Mouse (Mus musculus) neural tube, embryonic 10.5 days (tissue): ENCODE data around the gene Reep1.

Experiments used
- DNase-seq: peaks from one replicate; pipeline ENCODE4 v3.0.0-alpha.2; 2017; ENCODE audit warnings: low spot score; ENCODE audit errors: extremely low spot score

Gene Reep1

GRCm38 (mm10) chr6:71707511-71708501 lies at the start of gene Reep1:
Gene Reep1, plus strand, starts transcription at chr6:71707561.
- DNase-seq = peak; percentile 73

DNA sequence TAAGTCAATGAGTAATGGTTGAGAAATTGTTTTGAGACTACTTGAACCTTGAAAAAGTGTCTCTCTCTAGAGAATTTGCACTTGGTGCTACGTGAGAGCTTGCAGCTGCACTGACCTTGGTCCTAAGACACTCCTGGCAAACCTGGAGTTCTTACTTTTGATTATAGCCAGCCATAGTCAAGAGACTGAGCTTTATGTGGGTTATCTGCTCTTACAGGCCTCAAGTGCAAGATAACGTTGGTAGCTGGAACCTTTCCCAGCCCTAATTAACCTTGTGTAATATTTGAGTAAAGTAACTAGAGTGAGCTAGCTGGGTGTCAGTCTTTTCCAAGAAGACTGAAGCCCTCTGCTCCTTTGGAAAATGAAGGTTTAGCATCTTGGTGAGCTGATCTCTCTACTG lies 49.1 kb upstream of the Reep1 start:
- DNase-seq = no peak

GRCm38 (mm10) chr6:71664511-71664910 lies 42.9 kb upstream of the Reep1 start:
- no peak for DNase-seq

DNA sequence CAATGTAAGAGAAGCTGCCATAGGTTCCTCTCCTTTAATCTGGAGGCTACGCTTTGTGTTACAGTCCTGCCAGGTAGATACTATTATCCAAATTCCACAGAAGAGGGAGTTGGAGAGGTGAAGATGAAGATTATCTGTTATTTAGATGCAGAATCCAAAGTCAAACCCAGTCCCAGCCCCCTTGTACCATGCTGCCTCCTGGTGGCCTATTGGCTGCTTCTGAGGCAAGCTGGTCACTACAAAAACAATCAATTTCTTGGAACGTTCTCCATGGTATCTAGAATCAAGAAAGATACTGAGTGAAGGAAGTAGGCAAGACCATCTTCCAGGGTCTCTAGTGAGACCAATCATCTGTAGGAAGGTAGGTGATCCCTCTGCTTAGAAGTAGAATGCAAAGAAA lies 34.2 kb upstream of the Reep1 start:
- DNase-seq = no peak

- no peak for DNase-seq
These were observed 28.5 kb upstream of the Reep1 start for GRCm38 (mm10) chr6:71678891-71679290.

DNA sequence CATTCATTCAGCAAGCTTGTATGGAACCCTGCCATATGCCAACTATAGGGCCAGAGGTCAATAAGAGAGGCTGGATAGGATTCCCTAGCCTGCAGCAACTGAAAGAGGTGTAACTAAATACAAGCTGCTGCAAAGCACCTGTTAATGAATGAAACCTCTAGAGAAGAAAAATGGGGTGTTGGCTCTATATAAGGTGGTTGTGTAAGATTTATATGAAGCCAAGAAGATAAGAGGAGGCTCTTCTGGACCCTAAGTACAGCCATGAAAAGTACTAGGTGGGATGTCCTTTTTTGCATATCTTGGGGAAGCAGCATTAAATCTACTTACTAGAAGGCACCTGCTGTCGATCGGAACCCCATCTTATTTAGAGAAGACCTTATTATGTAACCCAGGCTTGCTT lies 12.2 kb upstream of the Reep1 start:
- no peak for DNase-seq

- DNase-seq = no peak
These were observed 11.8 kb upstream of the Reep1 start for GRCm38 (mm10) chr6:71695599-71695998.

DNA sequence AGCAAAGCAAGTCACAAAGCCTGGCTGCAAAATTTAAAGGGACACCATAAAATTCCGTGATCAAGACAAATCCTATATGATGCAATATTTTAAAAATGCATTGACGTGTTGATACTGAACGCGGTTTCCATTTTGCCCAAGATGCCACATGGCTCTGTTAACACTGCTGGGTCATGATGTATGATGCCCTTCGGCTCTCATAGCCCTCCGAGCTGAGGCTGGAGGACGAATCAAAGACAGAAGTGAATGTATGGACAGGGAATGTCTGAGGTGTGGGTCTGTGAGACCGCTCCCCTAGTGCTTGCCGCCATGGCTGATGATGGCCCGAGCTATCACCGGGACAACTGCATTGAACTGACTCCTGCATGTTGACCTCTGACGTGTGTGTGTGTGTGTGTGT lies 490 bp upstream of the Reep1 start:
- DNase-seq = peak; percentile 18

DNA sequence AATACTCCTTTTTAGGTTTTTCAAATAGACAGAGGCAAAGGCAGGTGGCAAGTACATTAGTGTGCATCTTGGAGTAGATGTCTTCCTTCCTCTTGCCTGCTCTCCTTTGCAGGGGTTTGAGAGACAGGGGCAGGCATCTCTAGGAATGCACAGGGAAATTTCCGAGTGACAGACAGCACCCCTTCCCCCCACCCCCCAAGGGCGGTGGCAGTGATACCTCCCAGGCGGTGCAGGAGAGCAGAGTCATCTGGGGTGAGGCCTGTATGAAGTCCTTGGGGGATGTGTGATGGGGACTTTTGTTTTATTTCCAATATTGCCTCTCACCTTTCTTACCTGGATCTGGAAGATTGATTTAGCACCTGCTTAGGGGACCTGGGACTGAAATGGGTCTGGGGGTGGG lies 1.2 kb downstream of the Reep1 start:
- no peak for DNase-seq

DNA sequence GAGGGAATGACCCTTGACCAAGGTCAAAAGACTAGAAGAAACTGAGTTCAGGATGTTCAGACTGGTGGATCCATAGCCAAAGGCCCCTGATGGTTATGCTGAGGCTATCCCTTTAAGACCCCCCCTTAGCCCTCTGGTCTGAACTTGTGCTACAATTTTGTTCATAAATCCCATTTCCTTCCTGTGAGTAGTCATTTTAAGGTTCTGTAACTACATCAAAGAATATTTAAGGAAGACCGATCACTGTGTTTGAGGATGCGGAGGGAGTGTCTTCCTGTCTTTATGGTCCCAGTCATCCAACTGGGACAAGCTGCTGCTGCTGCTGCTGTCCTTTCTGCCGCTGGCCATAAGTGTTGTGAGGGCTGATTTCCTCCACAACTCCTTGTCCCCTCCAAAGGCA lies 3.0 kb downstream of the Reep1 start:
- no peak for DNase-seq

DNA sequence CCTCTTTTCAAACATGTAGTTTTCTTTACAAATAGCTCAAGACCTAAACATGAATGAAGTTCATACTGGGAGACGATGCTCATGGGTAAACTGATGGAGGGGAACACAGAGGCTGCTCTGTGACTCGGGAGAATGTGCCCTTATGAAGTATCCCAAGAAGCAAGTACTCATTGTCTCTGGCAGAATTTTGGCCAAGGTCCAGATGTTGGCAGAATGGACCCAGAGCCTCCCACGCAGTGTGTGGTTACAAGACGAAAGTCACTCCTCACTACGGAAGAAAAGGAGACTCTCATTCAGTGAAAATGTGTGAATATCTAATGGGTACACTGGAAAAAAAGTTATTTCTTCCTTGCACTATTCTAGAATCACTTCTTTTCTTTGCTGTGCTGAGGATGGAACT lies 3.8 kb downstream of the Reep1 start:
- no peak for DNase-seq

DNA sequence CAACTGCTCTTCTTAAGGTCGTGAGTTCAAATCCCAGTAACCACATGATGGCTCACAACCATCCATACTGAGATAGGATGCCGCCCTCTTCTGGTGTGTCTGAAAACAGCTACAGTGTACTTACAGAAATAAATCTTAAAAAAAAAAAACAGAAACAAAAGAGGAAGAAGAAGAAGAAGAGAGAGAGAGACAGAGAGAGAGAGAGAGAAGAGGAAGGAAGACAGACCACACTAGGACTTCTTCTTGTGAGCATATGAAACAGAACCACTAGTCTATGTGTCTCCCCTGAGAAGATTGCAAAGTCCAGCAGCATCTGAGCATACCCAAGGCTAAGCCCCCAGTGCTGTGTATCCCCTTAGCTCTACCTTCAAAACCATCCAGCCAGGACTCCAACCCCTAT lies 6.2 kb downstream of the Reep1 start:
- DNase-seq = no peak

DNA sequence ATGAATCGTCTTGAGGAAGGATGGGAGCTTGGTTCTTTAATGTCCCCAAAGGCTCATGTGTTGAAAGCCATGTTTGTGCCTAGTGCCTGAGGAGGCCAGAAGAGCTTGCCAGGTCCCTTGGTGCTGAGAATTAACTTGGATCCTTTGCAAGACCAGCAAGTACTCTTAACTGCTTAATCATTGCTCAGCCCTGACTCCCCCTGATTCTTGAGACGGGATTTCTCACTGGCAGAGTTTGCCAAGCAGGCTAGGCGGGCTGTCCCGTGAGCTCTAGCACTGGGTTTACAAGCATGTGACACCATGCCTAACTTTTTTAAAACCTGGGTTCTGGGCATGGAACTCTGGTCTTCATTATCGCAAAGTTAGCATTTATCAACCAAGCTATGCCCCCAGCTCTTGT lies 7.6 kb downstream of the Reep1 start:
- DNase-seq = no peak

- DNase-seq = no peak
These were observed 9.1 kb downstream of the Reep1 start for GRCm38 (mm10) chr6:71716434-71716833.

DNA sequence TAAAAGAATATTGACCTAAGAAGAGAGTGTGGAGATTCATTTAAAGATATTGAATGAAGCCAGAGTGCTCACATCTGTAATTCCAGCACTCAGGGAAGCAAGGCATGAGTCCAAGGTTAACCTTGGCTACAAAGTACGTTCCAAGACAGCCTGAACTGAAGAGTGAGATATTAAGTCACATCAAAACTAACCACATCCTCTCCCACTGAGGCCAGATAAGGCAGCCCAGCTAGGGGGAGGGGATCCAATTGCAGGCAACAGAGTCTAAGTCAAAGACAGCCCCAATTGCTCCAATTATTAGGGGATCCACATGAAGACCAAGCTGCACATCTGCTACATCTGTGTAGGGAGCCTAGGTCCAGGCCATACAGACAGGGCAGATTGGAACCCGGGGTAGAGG lies 11.0 kb downstream of the Reep1 start:
- no peak for DNase-seq

DNA sequence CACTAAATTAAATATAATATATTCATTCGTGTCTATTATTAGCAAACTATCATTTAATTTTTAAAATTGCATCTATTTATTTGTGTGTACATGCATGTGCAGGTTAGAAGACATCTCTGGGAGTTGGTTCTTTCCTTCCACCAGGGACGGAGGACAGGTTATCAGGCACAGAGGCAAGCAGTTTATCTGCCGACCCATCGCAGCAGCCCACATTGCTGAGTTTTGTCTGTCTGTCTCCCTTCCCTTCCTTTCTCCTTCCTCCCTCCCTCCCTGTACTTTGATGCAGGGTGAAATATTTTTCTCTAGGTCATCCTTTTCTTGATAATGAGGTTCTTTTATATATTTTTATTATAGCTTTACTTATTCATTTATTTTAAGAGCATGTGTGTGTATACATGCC lies 11.9 kb downstream of the Reep1 start:
- no peak for DNase-seq

DNA sequence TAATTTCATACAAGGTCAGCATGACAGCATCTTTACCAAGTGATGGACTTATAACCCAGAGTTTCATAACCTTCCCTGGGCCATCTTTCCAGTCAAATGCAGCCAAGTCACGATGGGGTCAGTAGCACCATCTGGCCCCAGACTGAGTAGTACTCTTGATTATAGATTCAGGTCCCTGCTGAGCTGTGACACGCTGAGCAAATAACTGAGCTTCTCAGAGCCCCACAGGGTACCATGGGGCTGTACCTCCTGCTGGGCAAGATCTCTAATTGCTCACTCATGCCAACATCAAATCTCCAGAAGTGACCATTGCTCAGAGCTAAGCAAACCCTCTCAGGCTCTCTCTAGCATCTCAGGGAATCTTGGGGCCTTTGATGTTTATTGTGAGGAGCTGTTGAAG lies 15.6 kb downstream of the Reep1 start:
- DNase-seq = no peak

- DNase-seq = no peak
These were observed 16.2 kb downstream of the Reep1 start for GRCm38 (mm10) chr6:71723555-71723954.

- no peak for DNase-seq
These were observed 19.3 kb downstream of the Reep1 start for GRCm38 (mm10) chr6:71726710-71727109.

GRCm38 (mm10) chr6:71728306-71728705 lies 20.9 kb downstream of the Reep1 start:
- DNase-seq = no peak

DNA sequence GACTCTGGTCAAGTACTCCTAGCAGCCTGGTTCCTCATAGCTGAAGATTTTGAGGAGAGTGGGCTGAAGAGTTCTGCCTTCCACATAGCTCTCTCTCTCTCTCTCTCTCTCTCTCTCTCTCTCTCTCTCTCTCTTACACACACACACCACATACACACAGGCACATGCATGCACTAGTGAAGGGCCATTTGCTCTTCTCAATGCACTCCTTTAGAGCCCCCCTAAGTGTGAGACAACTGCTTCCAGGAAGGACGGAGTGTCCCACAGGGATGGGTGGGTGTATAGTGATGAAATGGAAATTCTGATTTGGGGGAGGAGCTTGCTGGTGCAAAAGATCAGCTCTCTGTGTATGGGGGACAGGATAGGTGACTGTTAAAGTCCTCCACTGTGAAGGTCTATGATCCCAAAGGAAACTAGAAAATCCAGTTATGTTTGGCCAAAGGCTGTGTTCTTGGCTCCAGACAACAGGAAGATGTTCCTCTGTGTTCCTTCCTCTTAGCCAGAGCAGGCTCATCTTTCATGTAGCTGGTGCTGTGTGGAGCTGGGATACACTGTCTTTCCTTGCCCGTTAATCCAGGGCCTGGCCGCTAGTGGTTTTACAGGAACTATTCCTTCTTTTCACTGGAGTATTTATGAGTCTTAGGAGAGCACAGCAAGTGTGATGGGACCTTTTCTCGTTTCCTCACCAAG lies 27.7 kb downstream of the Reep1 start:
- DNase-seq = no peak

DNA sequence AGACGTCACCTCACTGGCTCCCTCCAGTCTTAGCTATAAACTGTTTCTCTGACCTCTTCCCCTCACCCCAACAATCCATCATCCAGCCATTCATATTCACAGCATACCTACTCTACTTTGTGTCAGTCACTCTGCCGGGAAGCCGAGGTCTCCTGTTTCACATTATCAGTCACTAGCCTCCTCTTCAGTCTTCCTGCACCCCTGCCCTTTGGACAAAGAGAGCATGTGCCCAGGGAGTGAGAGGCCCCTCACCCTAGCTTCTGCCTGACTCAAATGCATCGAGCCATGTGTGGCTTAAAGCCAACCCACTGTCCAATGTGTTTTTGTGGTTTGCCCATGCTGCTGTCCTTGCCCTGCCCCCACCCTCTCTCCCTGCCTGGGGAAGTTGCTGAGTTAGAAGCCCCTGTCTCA lies 28.2 kb downstream of the Reep1 start:
- DNase-seq = peak; percentile 46

- DNase-seq = no peak
These were observed 28.7 kb downstream of the Reep1 start for GRCm38 (mm10) chr6:71736101-71736500.
